Mouse (Mus musculus) CH12.LX (cell line): ENCODE data around the gene Uspl1.

Experiments used
- CHD2 ChIP-seq: IDR thresholded peaks from 2 replicates; pipeline ENCODE4 v1.6.1; 2011; ENCODE audit warnings: low read length, improper control_type of control experiment
- CTCF ChIP-seq, 2 experiments: IDR thresholded peaks in 1 of 2; conservative IDR thresholded peaks in 1 of 2; 2 replicates each; pipeline ENCODE4 v1.5.1; 2011 to 2012; ENCODE audit warnings: low read depth in 2 of 2, low read length in 2 of 2, improper control_type of control experiment in 1 of 2, inconsistent platforms in 1 of 2, mild to moderate bottlenecking in 1 of 2, moderate library complexity in 1 of 2
- EP300 ChIP-seq: IDR thresholded peaks from 2 replicates; pipeline ENCODE4 v1.6.1; 2011; ENCODE audit warnings: low read length, improper control_type of control experiment
- JUN ChIP-seq: IDR thresholded peaks from 2 replicates; pipeline ENCODE4 v1.6.1; 2011; ENCODE audit warnings: low read depth, mild to moderate bottlenecking, low read length, improper control_type of control experiment, moderate library complexity; ENCODE audit not compliant: insufficient read depth
- MAFK ChIP-seq: IDR thresholded peaks from 2 replicates; pipeline ENCODE4 v1.6.1; 2011; ENCODE audit warnings: low read length, improper control_type of control experiment; ENCODE audit not compliant: insufficient replicate concordance
- MAX ChIP-seq: IDR thresholded peaks from 2 replicates; pipeline ENCODE4 v1.6.1; 2011; ENCODE audit warnings: low read length, improper control_type of control experiment
- MAZ ChIP-seq: IDR thresholded peaks from 2 replicates; pipeline ENCODE4 v1.6.1; 2012; ENCODE audit warnings: low read depth, mild to moderate bottlenecking, inconsistent platforms, low read length, improper control_type of control experiment, moderate library complexity
- MYC ChIP-seq: IDR thresholded peaks from 2 replicates; pipeline ENCODE4 v1.6.1; 2011; ENCODE audit warnings: low read depth, mild to moderate bottlenecking, improper control_type of control experiment, low read length
- POLR2A ChIP-seq: IDR thresholded peaks from 2 replicates; pipeline ENCODE4 v1.6.1; 2011; ENCODE audit warnings: low read depth, mild to moderate bottlenecking, improper control_type of control experiment, low read length
- RCOR1 ChIP-seq: conservative IDR thresholded peaks from 2 replicates; pipeline ENCODE4 v1.6.1; 2012; ENCODE audit warnings: low read depth, mild to moderate bottlenecking, inconsistent platforms, low read length, improper control_type of control experiment
- SMC3 ChIP-seq: IDR thresholded peaks from 2 replicates; pipeline ENCODE4 v1.6.1; 2011; ENCODE audit warnings: low read depth, low read length, improper control_type of control experiment
- TBP ChIP-seq: conservative IDR thresholded peaks from 2 replicates; pipeline ENCODE4 v1.6.1; 2011; ENCODE audit warnings: low read depth, low read length, improper control_type of control experiment

GRCm38 (mm10) chr5:149255522-149255921 lies 71.4 kb downstream of the Uspl1 start:
- TF ChIP-seq EP300 (no peak), CTCF (conservative IDR thresholded peaks at IDR 0.05 in 1 of 2, IDR thresholded peaks at IDR 0.05 in 1 of 2; ENCODE audit: low read depth in 2 of 2, low read length in 2 of 2) (no peak), MYC (no peak), POLR2A (no peak), TBP (no peak), MAX (no peak), MAZ (no peak), CHD2 (no peak), RCOR1 (no peak), MAFK (no peak), JUN (no peak), SMC3 (no peak)
